Mouse (Mus musculus) kidney, adult 2 months (tissue): Measurements from ENCODE around the gene F2. TPM values are rescaled to one million over a fixed set of nuclear protein-coding genes. Genes with fewer than 3 reads are reported as not detected.

Source experiments
- DNase-seq: peaks from one replicate; pipeline ENCODE4 v3.0.0; 2021
- H3K27ac ChIP-seq: fragments of 200-500 bp; 2 replicates; pipeline ENCODE4 v1.5.1; 2012; ENCODE audit warnings: low read depth, low read length, control low read depth, inconsistent platforms; ENCODE audit not compliant: insufficient read depth
- H3K27me3 ChIP-seq: fragments of 200-500 bp; replicated peaks from 2 replicates; pipeline ENCODE4 v1.6.1; 2012; ENCODE audit warnings: mild to moderate bottlenecking, moderate library complexity, low read length, inconsistent platforms; ENCODE audit not compliant: control insufficient read depth, insufficient read depth
- H3K36me3 ChIP-seq: fragments of 200-500 bp; 2 replicates; pipeline ENCODE4 v1.6.1; 2012; ENCODE audit warnings: mild to moderate bottlenecking, moderate library complexity, low read length, inconsistent platforms; ENCODE audit not compliant: control insufficient read depth, insufficient read depth
- H3K4me1 ChIP-seq: fragments of 200-500 bp; 2 replicates; pipeline ENCODE4 v1.6.1; 2011; ENCODE audit warnings: low read length; ENCODE audit not compliant: control insufficient read depth, insufficient read depth
- H3K4me3 ChIP-seq: fragments of 200-500 bp; 2 replicates; pipeline ENCODE4 v1.5.1; 2011; ENCODE audit warnings: mild to moderate bottlenecking, low read depth, low read length, control low read depth; ENCODE audit not compliant: insufficient read depth
- CTCF ChIP-seq: fragments of 200-500 bp; conservative IDR thresholded peaks from 2 replicates; pipeline ENCODE4 v1.5.1; 2011; ENCODE audit warnings: low read depth, mild to moderate bottlenecking, control low read depth, low read length, moderate library complexity, mixed read lengths; ENCODE audit not compliant: insufficient read depth, insufficient read length
- POLR2A ChIP-seq: fragments of 200-500 bp; IDR thresholded peaks from one replicate; pipeline ENCODE4 v1.6.1; 2011; ENCODE audit warnings: low read depth, low read length, control low read depth
- WGBS: fragments of 180-500 bp; shearing (Covaris S2); methylation state at CpG from one replicate; pipeline ENCODE4 v1.1.7; 2018; 5-methylcytosine and 5-hydroxymethylcytosine counted together
- polyA plus RNA-seq: library from polyadenylated mRNA; depleted of rRNA; stranded (reverse); fragments of >200 nt; gene quantifications from 2 replicates; pipeline ENCODE4 v1.2.3, GENCODE M21; 2012; rRNA removed

F2 gene
- polyA plus RNA-seq, result 0.06 and 0.18 TPM in 2 replicates

DNA sequence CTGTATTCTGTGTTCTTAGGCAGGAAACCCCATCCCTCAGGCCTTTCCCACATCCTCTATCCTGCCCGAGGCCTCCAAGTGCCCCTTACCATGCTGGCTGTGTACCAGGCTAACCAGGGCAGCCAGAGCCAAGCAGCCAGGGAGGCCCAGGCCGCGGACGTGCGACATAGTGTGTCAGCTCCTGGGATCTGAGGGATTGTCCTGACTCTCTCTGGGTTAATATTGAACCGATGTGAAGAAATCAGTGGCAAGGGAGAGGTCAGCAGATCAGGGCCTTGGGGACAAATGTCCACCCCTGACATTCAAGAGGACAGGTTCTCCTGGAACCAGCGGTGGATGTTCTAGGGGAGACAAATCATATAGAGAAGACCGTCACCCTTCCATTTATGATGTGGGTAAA, at the start of gene F2:
F2 (minus strand) TSS at position 186 of the 400 bp plus-strand sequence.
- no peaks in the 10 kb centered on the region for H3K36me3 ChIP-seq
- 79% methylated on average over 8 of the region's 8 CpGs for whole genome bisulfite sequencing
- no peaks in the 10 kb centered on the region for H3K27me3 ChIP-seq
- H3K27ac ChIP-seq, result no peak within 1 kb of the TSS
- H3K4me3 ChIP-seq, result no peak within 1 kb of the TSS
- no peaks in the 10 kb centered on the region for H3K4me1 ChIP-seq
- DNase-seq, result no peak
- TF ChIP-seq CTCF (no peak), POLR2A (no peak)

DNA sequence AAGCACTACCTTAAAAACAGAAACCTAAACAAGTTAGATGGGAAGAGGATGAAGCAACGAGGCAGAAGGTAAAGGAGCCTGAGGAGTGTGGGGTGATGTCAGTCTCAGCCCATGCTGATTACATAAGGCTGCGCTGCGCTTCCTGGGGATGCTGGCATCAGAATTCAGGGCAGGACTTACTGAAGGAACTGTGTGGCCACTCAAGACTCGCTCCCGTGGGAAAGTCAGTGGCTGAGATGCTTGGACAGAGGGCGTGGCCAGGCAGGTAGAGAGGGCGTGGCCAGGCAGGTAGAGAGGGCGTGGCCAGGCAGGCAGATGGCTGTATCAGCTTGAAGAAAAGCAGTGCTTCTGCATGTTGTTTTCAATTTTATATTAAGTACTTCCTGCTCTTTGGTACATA, 47.7 kb upstream of the F2 start:
- Histone ChIP-seq H3K27me3 (no peaks in the 10 kb centered on the region), H3K4me1 (no peaks in the 10 kb centered on the region; the same call in 1 of the 2 replicates), H3K27ac (no peak overlapping the region), H3K36me3 (peaks cover 7% of the 10 kb centered on the region), H3K4me3 (no peak overlapping the region)
- DNase-seq, result no peak
- 83% methylated on average over 8 of the region's 8 CpGs for WGBS
- TF ChIP-seq POLR2A (no peak), CTCF (no peak)

DNA sequence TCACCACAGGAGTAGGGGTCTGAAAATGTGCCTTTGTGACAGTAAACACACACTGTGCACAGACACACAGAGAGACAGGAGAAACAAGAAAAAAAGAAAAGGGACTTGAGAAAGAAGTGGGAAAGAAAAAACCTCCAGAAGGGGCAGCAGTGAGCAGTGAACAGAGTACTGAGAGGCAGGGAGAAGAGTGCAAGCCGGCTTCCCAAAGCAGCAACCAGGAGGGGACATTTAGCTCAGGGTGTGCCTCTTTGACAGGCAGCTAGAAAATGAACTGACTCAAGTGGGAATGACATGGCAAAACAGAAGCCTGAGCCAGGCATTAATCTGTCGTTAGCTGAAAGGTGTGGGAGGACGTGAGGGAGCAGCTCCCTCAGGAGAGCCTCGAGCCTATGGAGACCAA, 46.6 kb upstream of the F2 start:
- 55% methylated on average over 4 of the region's 4 CpGs for WGBS
- Histone ChIP-seq H3K4me3 (no peak overlapping the region), H3K36me3 (peaks cover 7% of the 10 kb centered on the region), H3K4me1 (no peaks in the 10 kb centered on the region; the same call in 1 of the 2 replicates), H3K27ac (no peak overlapping the region), H3K27me3 (no peaks in the 10 kb centered on the region)
- DNase-seq, result peak; percentile 51
- TF ChIP-seq CTCF (peak; percentile 39; the same call in 1 of the 2 replicates), POLR2A (no peak)

DNA sequence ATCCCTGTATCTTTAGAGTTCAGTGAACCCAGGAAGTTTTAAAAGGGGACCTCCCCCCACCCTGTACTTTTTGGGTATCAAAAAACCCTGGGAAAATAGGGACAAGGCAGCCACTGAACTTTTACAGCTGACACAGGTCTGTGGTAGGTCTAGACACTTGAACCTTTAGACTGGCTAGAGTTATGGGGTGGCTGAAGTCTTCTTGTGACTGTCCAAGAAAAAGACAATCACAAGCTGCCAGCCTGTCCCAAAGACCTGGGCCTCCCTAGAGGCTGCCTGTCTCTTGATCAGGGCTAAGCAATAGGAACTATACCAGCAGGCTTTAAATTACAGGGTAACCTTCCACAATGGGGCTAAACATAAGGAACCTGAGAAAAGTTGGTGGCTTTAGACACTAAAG, 40.7 kb upstream of the F2 start:
- TF ChIP-seq CTCF (no peak), POLR2A (no peak)
- H3K36me3 ChIP-seq, result peaks cover 10% of the 10 kb centered on the region
- H3K4me1 ChIP-seq, result no peaks in the 10 kb centered on the region; the same call in 1 of the 2 replicates
- DNase-seq, result no peak
- no peak overlapping the region for H3K27ac ChIP-seq
- no peak overlapping the region for H3K4me3 ChIP-seq
- no peaks in the 10 kb centered on the region for H3K27me3 ChIP-seq

DNA sequence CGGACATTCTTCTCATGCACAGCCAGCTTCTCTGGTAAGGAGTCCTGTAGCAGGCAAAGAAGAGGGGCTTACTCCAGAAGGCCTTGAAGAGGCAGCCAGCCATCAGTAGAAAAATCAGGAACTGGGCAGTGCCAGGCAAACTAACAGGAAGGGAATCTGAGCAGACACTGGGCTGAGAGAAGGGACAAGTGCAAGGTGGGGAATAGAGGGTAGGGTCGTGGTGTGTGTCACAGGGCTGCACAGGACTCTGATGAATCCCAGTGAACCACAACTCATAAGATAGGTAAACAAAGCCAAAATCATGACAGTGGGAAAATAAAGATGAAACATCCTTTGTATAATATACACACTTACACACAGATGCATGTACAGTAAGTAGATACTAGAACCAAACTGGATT, 40.2 kb upstream of the F2 start:
- Histone ChIP-seq H3K4me3 (no peak overlapping the region), H3K36me3 (peaks cover 8% of the 10 kb centered on the region), H3K27me3 (no peaks in the 10 kb centered on the region), H3K4me1 (no peaks in the 10 kb centered on the region; the same call in 1 of the 2 replicates), H3K27ac (no peak overlapping the region)
- DNase-seq, result no peak
- WGBS, result 66% methylated on average over 2 of the region's 2 CpGs
- no peak for TF ChIP-seq POLR2A
- no peak for TF ChIP-seq CTCF

DNA sequence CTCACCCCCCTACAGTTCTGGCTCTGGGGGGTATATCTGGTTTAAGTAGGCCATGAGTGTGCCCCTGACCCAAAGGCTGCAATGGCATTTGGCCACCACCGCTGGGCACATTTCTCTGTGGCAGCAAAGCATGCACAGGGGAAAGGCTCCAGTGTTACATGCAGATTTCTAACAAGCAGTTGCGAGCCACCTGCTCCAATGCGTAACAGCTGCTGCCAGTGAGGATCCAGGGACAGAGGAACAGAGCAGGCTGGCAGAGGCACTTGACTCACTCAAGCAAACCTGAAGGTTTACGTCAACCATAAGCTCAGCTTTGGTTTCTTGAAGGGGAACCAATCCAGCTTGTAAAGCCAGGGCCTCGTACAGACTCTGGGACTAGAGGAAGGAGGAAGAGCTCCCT, 38.7 kb upstream of the F2 start:
- H3K4me3 ChIP-seq, result no peak overlapping the region
- H3K27me3 ChIP-seq, result no peaks in the 10 kb centered on the region
- TF ChIP-seq POLR2A, result no peak
- no peak for TF ChIP-seq CTCF
- no peaks in the 10 kb centered on the region; the same call in 1 of the 2 replicates for H3K4me1 ChIP-seq
- no peak for DNase-seq
- WGBS, result 88% methylated on average over 5 of the region's 5 CpGs
- peaks cover 8% of the 10 kb centered on the region for H3K36me3 ChIP-seq
- H3K27ac ChIP-seq, result no peak overlapping the region

DNA sequence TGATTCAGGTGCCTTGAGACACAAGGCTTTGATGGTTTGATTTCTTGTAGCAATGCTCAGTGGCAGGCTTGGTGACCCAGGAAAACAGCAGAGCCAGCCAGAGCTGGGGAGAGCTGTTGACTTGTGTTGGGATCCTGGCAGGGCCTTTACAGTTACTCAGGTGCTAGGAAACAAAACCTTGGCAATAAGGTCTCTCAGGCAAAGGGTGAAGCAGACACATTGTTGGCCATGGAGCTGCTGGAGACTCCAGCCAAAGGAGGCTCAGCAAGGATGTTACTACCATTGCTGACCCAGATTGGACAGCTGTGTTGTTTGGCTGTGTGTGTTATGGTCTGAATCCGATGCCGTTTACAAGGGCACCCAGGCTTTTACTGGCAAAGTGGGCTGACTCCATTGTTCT, 37.4 kb upstream of the F2 start:
- 80% methylated on average over 2 of the region's 2 CpGs for WGBS

More for the DNA sequence above, 37.4 kb upstream of the F2 start:
- TF ChIP-seq CTCF, result no peak
- no peak overlapping the region for H3K27ac ChIP-seq
- H3K36me3 ChIP-seq, result peaks cover 8% of the 10 kb centered on the region
- DNase-seq, result no peak
- H3K4me1 ChIP-seq, result no peaks in the 10 kb centered on the region; the same call in 1 of the 2 replicates
- no peaks in the 10 kb centered on the region for H3K27me3 ChIP-seq
- H3K4me3 ChIP-seq, result no peak overlapping the region
